Mouse (Mus musculus) intestine, embryonic 14.5 days (tissue): Measurements from ENCODE around the gene Aak1. TPM values are rescaled to one million over a fixed set of nuclear protein-coding genes. Genes with fewer than 3 reads are reported as not detected.
"Not testable (repeated sequence)": the region's sequence is repeated elsewhere in the genome, so short reads cannot be mapped to it uniquely, and the experiment has no call there.

Source experiments
- ATAC-seq: fragments of 200-750 bp; cut with Nextera tagmentation; replicated peaks from 2 replicates; pipeline ENCODE4 v1.8.0; 2017; ENCODE audit warnings: low read depth, moderate number of reproducible peaks, moderate TSS enrichment, moderate library complexity; ENCODE audit not compliant: low FRiP score, low TSS enrichment
- DNase-seq: peaks from one replicate; pipeline ENCODE4 v3.0.0-alpha.2; 2018; ENCODE audit warnings: low spot score
- H3K27ac ChIP-seq: fragments of 300-500 bp; sonication (generic); 2 replicates; pipeline ENCODE4 v1.5.1; 2014; ENCODE audit warnings: low read depth, mild to moderate bottlenecking, control low read depth
- H3K27me3 ChIP-seq: fragments of 300-500 bp; sonication (generic); replicated peaks from 2 replicates; pipeline ENCODE4 v1.6.1; 2014; ENCODE audit warnings: low read length, control low read depth; ENCODE audit not compliant: control insufficient read depth, insufficient read depth
- H3K36me3 ChIP-seq: fragments of 300-500 bp; sonication (generic); 2 replicates; pipeline ENCODE4 v1.6.1; 2014; ENCODE audit warnings: low read length, control low read depth; ENCODE audit not compliant: control insufficient read depth, insufficient read depth
- H3K4me1 ChIP-seq: fragments of 300-500 bp; sonication (generic); replicated peaks from 2 replicates; pipeline ENCODE4 v1.6.1; 2014; ENCODE audit warnings: low read length, control low read depth, mixed read lengths; ENCODE audit not compliant: control insufficient read depth, insufficient read depth
- H3K4me2 ChIP-seq: fragments of 300-500 bp; sonication (generic); 2 replicates; pipeline ENCODE4 v1.6.1; 2014; ENCODE audit warnings: low read length
- H3K4me3 ChIP-seq: fragments of 300-500 bp; sonication (generic); 2 replicates; pipeline ENCODE4 v1.5.1; 2014; ENCODE audit warnings: low read depth, low read length, control low read depth, mixed read lengths
- H3K9ac ChIP-seq: fragments of 300-500 bp; sonication (generic); 2 replicates; pipeline ENCODE4 v1.6.1; 2014; ENCODE audit warnings: mild to moderate bottlenecking, low read length
- H3K9me3 ChIP-seq: fragments of 300-500 bp; sonication (generic); 2 replicates; pipeline ENCODE4 v1.6.1; 2016; ENCODE audit warnings: low read length, control low read depth; ENCODE audit not compliant: control insufficient read depth
- WGBS: fragments of 180-500 bp; shearing (Covaris S2); extraction: QIAGEN DNeasy Blood & Tissue Kit; methylation state at CpG from one replicate; pipeline ENCODE4 v1.1.7; 2014; 5-methylcytosine and 5-hydroxymethylcytosine counted together
- polyA plus RNA-seq: library from polyadenylated mRNA; unstranded; fragments of >200 nt; fragmentation: Nextera tagmentation; extraction: Ambion mirVana; gene quantifications from 2 replicates; pipeline ENCODE4 v1.2.1, GENCODE M21; 2014

Aak1 gene
- polyA plus RNA-seq, 1 experiment from 2014 or later = 14.0 TPM

GRCm38 (mm10) chr6:86864358-86864757, 15.0 kb downstream of the Aak1 start:
- no peaks in the 10 kb centered on the region for H3K9me3 ChIP-seq
- H3K4me1 ChIP-seq = no peaks in the 10 kb centered on the region; the same call in 1 of the 2 replicates
- no peaks in the 10 kb centered on the region for H3K27me3 ChIP-seq
- H3K36me3 ChIP-seq = peaks cover 16% of the 10 kb centered on the region; the same call in 1 of the 2 replicates
- DNase-seq (no peak), ATAC-seq (no peak)
- H3K4me3 ChIP-seq = no peak overlapping the region
- H3K27ac ChIP-seq = no peak overlapping the region
- no peak overlapping the region for H3K4me2 ChIP-seq
- WGBS = 84% methylated on average over 3 of the region's 3 CpGs
- H3K9ac ChIP-seq = no peak overlapping the region

- no peak for DNase-seq
- Histone ChIP-seq H3K4me2 (no peak overlapping the region), H3K27ac (no peak overlapping the region)
Observed at GRCm38 (mm10) chr6:86870335-86870734, 21.0 kb downstream of the Aak1 start.

GRCm38 (mm10) chr6:86871783-86872182, 22.5 kb downstream of the Aak1 start:
- no peaks in the 10 kb centered on the region for H3K9me3 ChIP-seq
- no peaks in the 10 kb centered on the region for H3K36me3 ChIP-seq
- DNase-seq (no peak), ATAC-seq (no peak)
- no peaks in the 10 kb centered on the region for H3K4me1 ChIP-seq
- no peaks in the 10 kb centered on the region for H3K27me3 ChIP-seq
- H3K4me3 ChIP-seq = no peak overlapping the region
- no peak overlapping the region for H3K4me2 ChIP-seq
- no peak overlapping the region for H3K27ac ChIP-seq
- 91% methylated on average over 10 of the region's 10 CpGs for WGBS
- H3K9ac ChIP-seq = no peak overlapping the region

More at GRCm38 (mm10) chr6:86870335-86870734, 21.0 kb downstream of the Aak1 start:
- no peaks in the 10 kb centered on the region for H3K9me3 ChIP-seq
- no peak overlapping the region for H3K4me3 ChIP-seq
- no peak for ATAC-seq
- 88% methylated on average over 9 of the region's 9 CpGs for WGBS
- H3K9ac ChIP-seq = no peak overlapping the region
- H3K27me3 ChIP-seq = no peaks in the 10 kb centered on the region
- no peaks in the 10 kb centered on the region for H3K36me3 ChIP-seq
- H3K4me1 ChIP-seq = no peaks in the 10 kb centered on the region; the same call in 1 of the 2 replicates

- WGBS = 85% methylated on average over 6 of the region's 6 CpGs
- Histone ChIP-seq H3K4me2 (no peak overlapping the region), H3K4me3 (no peak overlapping the region), H3K27me3 (no peaks in the 10 kb centered on the region), H3K4me1 (no peaks in the 10 kb centered on the region), H3K9me3 (no peaks in the 10 kb centered on the region), H3K9ac (no peak overlapping the region), H3K36me3 (no peaks in the 10 kb centered on the region), H3K27ac (no peak overlapping the region)
- DNase-seq (no peak), ATAC-seq (no peak)
Observed at GRCm38 (mm10) chr6:86874711-86875375, 25.5 kb downstream of the Aak1 start.

- H3K9me3 ChIP-seq = no peaks in the 10 kb centered on the region
- H3K36me3 ChIP-seq = no peaks in the 10 kb centered on the region
- WGBS = 60% methylated on average over 1 of the region's 1 CpGs
- H3K27me3 ChIP-seq = no peaks in the 10 kb centered on the region
- no peak overlapping the region for H3K4me3 ChIP-seq
- H3K27ac ChIP-seq = no peak overlapping the region
- DNase-seq (no peak), ATAC-seq (no peak)
- no peak overlapping the region for H3K9ac ChIP-seq
- H3K4me2 ChIP-seq = no peak overlapping the region
- no peaks in the 10 kb centered on the region for H3K4me1 ChIP-seq
Observed at GRCm38 (mm10) chr6:86876451-86876850, 27.1 kb downstream of the Aak1 start.

GRCm38 (mm10) chr6:86878656-86879055, 29.3 kb downstream of the Aak1 start:
- not testable (repeated sequence) for ATAC-seq, H3K9me3 ChIP-seq, H3K27me3 ChIP-seq, H3K9ac ChIP-seq, H3K4me3 ChIP-seq, H3K4me1 ChIP-seq, H3K4me2 ChIP-seq, H3K27ac ChIP-seq, H3K36me3 ChIP-seq, DNase-seq
- WGBS = 88% methylated on average over 3 of the region's 3 CpGs

- DNase-seq = no peak
- WGBS = 76% methylated on average over 4 of the region's 4 CpGs
Observed at GRCm38 (mm10) chr6:86879314-86879713, 30.0 kb downstream of the Aak1 start.

GRCm38 (mm10) chr6:86884230-86884629, 34.9 kb downstream of the Aak1 start:
- 83% methylated on average over 2 of the region's 2 CpGs for WGBS

More at GRCm38 (mm10) chr6:86879314-86879713, 30.0 kb downstream of the Aak1 start:
- Histone ChIP-seq H3K27ac (no peak overlapping the region), H3K4me3 (no peak overlapping the region), H3K9me3 (no peaks in the 10 kb centered on the region), H3K36me3 (no peaks in the 10 kb centered on the region), H3K4me1 (no peaks in the 10 kb centered on the region), H3K27me3 (no peaks in the 10 kb centered on the region), H3K4me2 (no peak overlapping the region), H3K9ac (no peak overlapping the region)
- ATAC-seq = no peak

GRCm38 (mm10) chr6:86884746-86885145, 35.4 kb downstream of the Aak1 start:
- Histone ChIP-seq H3K4me2 (no peak overlapping the region), H3K27ac (no peak overlapping the region), H3K4me1 (0 out of 2 replicates have a peak, but pooled peaks cover 3% of the 10 kb centered on the region), H3K9me3 (no peaks in the 10 kb centered on the region), H3K27me3 (no peaks in the 10 kb centered on the region), H3K9ac (no peak overlapping the region), H3K36me3 (peaks cover 1% of the 10 kb centered on the region; the same call in 1 of the 2 replicates), H3K4me3 (no peak overlapping the region)
- DNase-seq (no peak), ATAC-seq (no peak)
- 76% methylated on average over 6 of the region's 6 CpGs for WGBS

More at GRCm38 (mm10) chr6:86884230-86884629, 34.9 kb downstream of the Aak1 start:
- Histone ChIP-seq H3K4me1 (0 out of 2 replicates have a peak, but pooled peaks cover 3% of the 10 kb centered on the region), H3K36me3 (no peaks in the 10 kb centered on the region; the same call in 1 of the 2 replicates), H3K27ac (no peak overlapping the region), H3K4me2 (no peak overlapping the region), H3K9ac (no peak overlapping the region), H3K27me3 (no peaks in the 10 kb centered on the region), H3K4me3 (no peak overlapping the region), H3K9me3 (no peaks in the 10 kb centered on the region)
- no peak for ATAC-seq
- DNase-seq = no peak
